Mouse (Mus musculus): ENCODE results near the gene Gm44511. TPM values are rescaled to one million over a fixed set of nuclear protein-coding genes. Genes with fewer than 3 reads are reported as not detected.
"Not testable (repeated sequence)": the region's sequence is repeated elsewhere in the genome, so short reads cannot be mapped to it uniquely, and the experiment has no call there.

Gm44511 gene
- polyA plus RNA-seq, 1 experiment from 2014 or later = not detected

- WGBS = 68% methylated on average over 12 of the region's 12 CpGs
- not testable (repeated sequence) for H3K9ac ChIP-seq (replicated peaks; ENCODE audit: low read depth, low read length); H3K9me3 ChIP-seq (ENCODE audit: control insufficient read depth, low read depth, low read length); H3K4me1 ChIP-seq (ENCODE audit: control insufficient read depth, insufficient read depth, low read length); H3K27ac ChIP-seq (ENCODE audit: low read length); H3K27me3 ChIP-seq (ENCODE audit: control insufficient read depth, insufficient read depth, low read length); H3K4me2 ChIP-seq (replicated peaks; ENCODE audit: low read depth, low read length); H3K36me3 ChIP-seq (ENCODE audit: control insufficient read depth, insufficient read depth, low read length); H3K4me3 ChIP-seq (ENCODE audit: low read depth, low read length)
- 0 out of 2 replicates have a peak, but pooled peaks have one; percentile 19 for ATAC-seq (ENCODE audit: insufficient number of reproducible peaks, insufficient read depth, low FRiP score, low read depth)
Measured at GRCm38 (mm10) chr6:128754748-128755401, 71.2 kb downstream of the Gm44511 start.

GRCm38 (mm10) chr6:128754265-128754664 lies 71.8 kb downstream of the Gm44511 start:
- not testable (repeated sequence) for H3K27me3 ChIP-seq (ENCODE audit: control insufficient read depth, insufficient read depth, low read length); H3K4me1 ChIP-seq (ENCODE audit: control insufficient read depth, insufficient read depth, low read length); H3K9me3 ChIP-seq (ENCODE audit: control insufficient read depth, low read depth, low read length); H3K36me3 ChIP-seq (ENCODE audit: control insufficient read depth, insufficient read depth, low read length); H3K9ac ChIP-seq (replicated peaks; ENCODE audit: low read depth, low read length); H3K4me3 ChIP-seq (ENCODE audit: low read depth, low read length)
- WGBS = 36% methylated on average over 10 of the region's 10 CpGs
- Histone ChIP-seq H3K27ac (ENCODE audit: low read length) (peak overlapping the region; percentile 55; the same call in 1 of the 2 replicates), H3K4me2 (replicated peaks; ENCODE audit: low read depth, low read length) (0 out of 2 replicates have a peak overlapping the region, but pooled peaks have one; percentile 7)
- peak; percentile 65; the same call in 1 of the 2 replicates for ATAC-seq (ENCODE audit: insufficient number of reproducible peaks, insufficient read depth, low FRiP score, low read depth)

GRCm38 (mm10) chr6:128753610-128754224 lies 72.4 kb downstream of the Gm44511 start:
- H3K27ac ChIP-seq (ENCODE audit: low read length); H3K27me3 ChIP-seq (ENCODE audit: control insufficient read depth, insufficient read depth, low read length): not testable (repeated sequence)

GRCm38 (mm10) chr6:128747006-128747405 lies 79.1 kb downstream of the Gm44511 start:
- not testable (repeated sequence) for H3K9ac ChIP-seq (replicated peaks; ENCODE audit: low read depth, low read length); H3K27ac ChIP-seq (ENCODE audit: low read length); H3K4me3 ChIP-seq (ENCODE audit: low read depth, low read length); H3K36me3 ChIP-seq (ENCODE audit: control insufficient read depth, insufficient read depth, low read length); H3K4me1 ChIP-seq (ENCODE audit: control insufficient read depth, insufficient read depth, low read length); H3K9me3 ChIP-seq (ENCODE audit: control insufficient read depth, low read depth, low read length); H3K27me3 ChIP-seq (ENCODE audit: control insufficient read depth, insufficient read depth, low read length); H3K4me2 ChIP-seq (replicated peaks; ENCODE audit: low read depth, low read length); ATAC-seq (ENCODE audit: insufficient number of reproducible peaks, insufficient read depth, low FRiP score, low read depth)
- WGBS = 75% methylated on average over 6 of the region's 6 CpGs

More at GRCm38 (mm10) chr6:128753610-128754224, 72.4 kb downstream of the Gm44511 start:
- H3K4me3 ChIP-seq (ENCODE audit: low read depth, low read length); H3K4me1 ChIP-seq (ENCODE audit: control insufficient read depth, insufficient read depth, low read length); H3K9me3 ChIP-seq (ENCODE audit: control insufficient read depth, low read depth, low read length); H3K9ac ChIP-seq (replicated peaks; ENCODE audit: low read depth, low read length); H3K36me3 ChIP-seq (ENCODE audit: control insufficient read depth, insufficient read depth, low read length): not testable (repeated sequence)
- 33% methylated on average over 7 of the region's 8 CpGs for WGBS
- 0 out of 2 replicates have a peak overlapping the region, but pooled peaks have one; percentile 7 for H3K4me2 ChIP-seq (replicated peaks; ENCODE audit: low read depth, low read length)
- ATAC-seq (ENCODE audit: insufficient number of reproducible peaks, insufficient read depth, low FRiP score, low read depth) = peak; percentile 74; the same call in 1 of the 2 replicates

GRCm38 (mm10) chr6:128737445-128737844 lies 88.7 kb downstream of the Gm44511 start:
- no peak overlapping the region for H3K4me2 ChIP-seq (replicated peaks; ENCODE audit: low read depth, low read length)
- no peak overlapping the region for H3K27ac ChIP-seq (ENCODE audit: low read length)
- no peaks in the 10 kb centered on the region for H3K27me3 ChIP-seq (ENCODE audit: control insufficient read depth, insufficient read depth, low read length)
- ATAC-seq (ENCODE audit: insufficient number of reproducible peaks, insufficient read depth, low FRiP score, low read depth) = no peak
- H3K9ac ChIP-seq (replicated peaks; ENCODE audit: low read depth, low read length) = no peak overlapping the region
- 84% methylated on average over 7 of the region's 7 CpGs for WGBS
- H3K36me3 ChIP-seq (ENCODE audit: control insufficient read depth, insufficient read depth, low read length) = no peaks in the 10 kb centered on the region
- no peak overlapping the region for H3K4me3 ChIP-seq (ENCODE audit: low read depth, low read length)
- no peaks in the 10 kb centered on the region for H3K9me3 ChIP-seq (ENCODE audit: control insufficient read depth, low read depth, low read length)
- H3K4me1 ChIP-seq (ENCODE audit: control insufficient read depth, insufficient read depth, low read length) = no peaks in the 10 kb centered on the region

GRCm38 (mm10) chr6:128736100-128736499 lies 90.0 kb downstream of the Gm44511 start:
- Histone ChIP-seq H3K9ac (replicated peaks; ENCODE audit: low read depth, low read length) (no peak overlapping the region), H3K27ac (ENCODE audit: low read length) (no peak overlapping the region), H3K9me3 (ENCODE audit: control insufficient read depth, low read depth, low read length) (no peaks in the 10 kb centered on the region), H3K4me2 (replicated peaks; ENCODE audit: low read depth, low read length) (no peak overlapping the region), H3K4me3 (ENCODE audit: low read depth, low read length) (no peak overlapping the region), H3K36me3 (ENCODE audit: control insufficient read depth, insufficient read depth, low read length) (no peaks in the 10 kb centered on the region), H3K4me1 (ENCODE audit: control insufficient read depth, insufficient read depth, low read length) (no peaks in the 10 kb centered on the region), H3K27me3 (ENCODE audit: control insufficient read depth, insufficient read depth, low read length) (no peaks in the 10 kb centered on the region)
- no peak for ATAC-seq (ENCODE audit: insufficient number of reproducible peaks, insufficient read depth, low FRiP score, low read depth)

- H3K36me3 ChIP-seq (ENCODE audit: control insufficient read depth, insufficient read depth, low read length) = no peaks in the 10 kb centered on the region
- no peaks in the 10 kb centered on the region for H3K27me3 ChIP-seq (ENCODE audit: control insufficient read depth, insufficient read depth, low read length)
- no peak overlapping the region for H3K4me2 ChIP-seq (replicated peaks; ENCODE audit: low read depth, low read length)
- no peaks in the 10 kb centered on the region for H3K9me3 ChIP-seq (ENCODE audit: control insufficient read depth, low read depth, low read length)
- no peaks in the 10 kb centered on the region for H3K4me1 ChIP-seq (ENCODE audit: control insufficient read depth, insufficient read depth, low read length)
- no peak overlapping the region for H3K27ac ChIP-seq (ENCODE audit: low read length)
- no peak overlapping the region for H3K9ac ChIP-seq (replicated peaks; ENCODE audit: low read depth, low read length)
- no peak overlapping the region for H3K4me3 ChIP-seq (ENCODE audit: low read depth, low read length)
- ATAC-seq (ENCODE audit: insufficient number of reproducible peaks, insufficient read depth, low FRiP score, low read depth) = no peak
Measured at GRCm38 (mm10) chr6:128734896-128735295, 91.2 kb downstream of the Gm44511 start.

GRCm38 (mm10) chr6:128733908-128734679 lies 92.0 kb downstream of the Gm44511 start:
- Histone ChIP-seq H3K27me3 (ENCODE audit: control insufficient read depth, insufficient read depth, low read length) (no peaks in the 10 kb centered on the region), H3K4me1 (ENCODE audit: control insufficient read depth, insufficient read depth, low read length) (no peaks in the 10 kb centered on the region), H3K9ac (replicated peaks; ENCODE audit: low read depth, low read length) (no peak overlapping the region), H3K4me3 (ENCODE audit: low read depth, low read length) (no peak overlapping the region), H3K27ac (ENCODE audit: low read length) (no peak overlapping the region), H3K9me3 (ENCODE audit: control insufficient read depth, low read depth, low read length) (no peaks in the 10 kb centered on the region), H3K4me2 (replicated peaks; ENCODE audit: low read depth, low read length) (no peak overlapping the region), H3K36me3 (ENCODE audit: control insufficient read depth, insufficient read depth, low read length) (no peaks in the 10 kb centered on the region)
- WGBS = 61% methylated on average over 5 of the region's 5 CpGs
- no peak for ATAC-seq (ENCODE audit: insufficient number of reproducible peaks, insufficient read depth, low FRiP score, low read depth)
